Mouse (Mus musculus) kidney, embryonic 14.5 days (tissue): ENCODE results near the gene Epb41l2. TPM values are rescaled to one million over a fixed set of nuclear protein-coding genes. Genes with fewer than 3 reads are reported as not detected.

Source experiments
- ATAC-seq: fragments of 200-750 bp; cut with Nextera tagmentation; 2 replicates; pipeline ENCODE4 v1.8.0; 2017; ENCODE audit warnings: moderate number of reproducible peaks, mild to moderate bottlenecking, moderate TSS enrichment, moderate library complexity; ENCODE audit not compliant: low FRiP score, low TSS enrichment
- H3K27ac ChIP-seq: fragments of 300-500 bp; sonication (generic); 2 replicates; pipeline ENCODE4 v1.5.1; 2014; ENCODE audit warnings: low read depth, mild to moderate bottlenecking, low read length, moderate library complexity, mixed read lengths
- H3K27me3 ChIP-seq: fragments of 300-500 bp; sonication (generic); 2 replicates; pipeline ENCODE4 v1.6.1; 2014; ENCODE audit warnings: mild to moderate bottlenecking, low read length; ENCODE audit not compliant: control insufficient read depth, insufficient read depth
- H3K36me3 ChIP-seq: fragments of 300-500 bp; sonication (generic); 2 replicates; pipeline ENCODE4 v1.6.1; 2014; ENCODE audit warnings: low read length, mixed read lengths; ENCODE audit not compliant: control insufficient read depth, insufficient read depth
- H3K4me1 ChIP-seq: fragments of 300-500 bp; sonication (generic); 2 replicates; pipeline ENCODE4 v1.6.1; 2014; ENCODE audit warnings: low read length, mixed read lengths; ENCODE audit not compliant: control insufficient read depth, insufficient read depth
- H3K4me2 ChIP-seq: fragments of 300-500 bp; sonication (generic); replicated peaks from 2 replicates; pipeline ENCODE4 v1.6.1; 2014; ENCODE audit warnings: low read depth, mild to moderate bottlenecking, low read length
- H3K4me3 ChIP-seq: fragments of 300-500 bp; sonication (generic); 2 replicates; pipeline ENCODE4 v1.5.1; 2014; ENCODE audit warnings: mild to moderate bottlenecking, low read length
- H3K9ac ChIP-seq: fragments of 300-500 bp; sonication (generic); 2 replicates; pipeline ENCODE4 v1.6.1; 2014; ENCODE audit warnings: low read depth, mild to moderate bottlenecking, low read length, moderate library complexity
- H3K9me3 ChIP-seq: fragments of 300-500 bp; sonication (generic); 2 replicates; pipeline ENCODE4 v1.6.1; 2016; ENCODE audit warnings: low read length; ENCODE audit not compliant: control insufficient read depth
- WGBS: fragments of 180-500 bp; shearing (Covaris S2); extraction: QIAGEN DNeasy Blood & Tissue Kit; methylation state at CpG from one replicate; pipeline ENCODE4 v1.1.7; 2014; 5-methylcytosine and 5-hydroxymethylcytosine counted together
- polyA plus RNA-seq: library from polyadenylated mRNA; unstranded; fragments of >200 nt; fragmentation: Nextera tagmentation; extraction: Ambion mirVana; gene quantifications from 2 replicates; pipeline ENCODE4 v1.2.1, GENCODE M21; 2014

Gene Epb41l2
- polyA plus RNA-seq, 1 experiment from 2014 or later: 66.4 TPM

GRCm38 (mm10) chr10:25462669-25463068, 103.1 kb downstream of the Epb41l2 start:
- no peak overlapping the region for H3K9ac ChIP-seq
- H3K36me3 ChIP-seq: no peaks in the 10 kb centered on the region
- no peaks in the 10 kb centered on the region for H3K9me3 ChIP-seq
- no peak overlapping the region for H3K4me3 ChIP-seq
- no peak for ATAC-seq
- 86% methylated on average over 3 of the region's 3 CpGs for WGBS
- no peak overlapping the region for H3K27ac ChIP-seq
- H3K4me1 ChIP-seq: no peaks in the 10 kb centered on the region
- H3K27me3 ChIP-seq: no peaks in the 10 kb centered on the region
- H3K4me2 ChIP-seq: no peak overlapping the region

GRCm38 (mm10) chr10:25466493-25466892, 106.9 kb downstream of the Epb41l2 start:
- H3K27ac ChIP-seq: no peak overlapping the region
- no peak overlapping the region for H3K4me3 ChIP-seq
- H3K9ac ChIP-seq: no peak overlapping the region
- peaks cover 4% of the 10 kb centered on the region; the same call in 1 of the 2 replicates for H3K36me3 ChIP-seq
- H3K27me3 ChIP-seq: no peaks in the 10 kb centered on the region
- H3K4me2 ChIP-seq: no peak overlapping the region
- H3K9me3 ChIP-seq: no peaks in the 10 kb centered on the region
- H3K4me1 ChIP-seq: no peaks in the 10 kb centered on the region
- WGBS: 59% methylated on average over 2 of the region's 2 CpGs
- ATAC-seq: no peak

GRCm38 (mm10) chr10:25471944-25472343, 112.3 kb downstream of the Epb41l2 start:
- no peaks in the 10 kb centered on the region for H3K27me3 ChIP-seq
- no peak overlapping the region for H3K27ac ChIP-seq
- H3K9ac ChIP-seq: no peak overlapping the region
- H3K4me2 ChIP-seq: no peak overlapping the region
- ATAC-seq: no peak
- no peaks in the 10 kb centered on the region for H3K9me3 ChIP-seq
- H3K4me1 ChIP-seq: no peaks in the 10 kb centered on the region
- 80% methylated on average over 2 of the region's 2 CpGs for WGBS
- no peak overlapping the region for H3K4me3 ChIP-seq
- peaks cover 9% of the 10 kb centered on the region; the same call in 1 of the 2 replicates for H3K36me3 ChIP-seq

GRCm38 (mm10) chr10:25479716-25480115, 120.1 kb downstream of the Epb41l2 start:
- ATAC-seq: no peak
- peaks cover 3% of the 10 kb centered on the region; the same call in 1 of the 2 replicates for H3K4me1 ChIP-seq

DNA sequence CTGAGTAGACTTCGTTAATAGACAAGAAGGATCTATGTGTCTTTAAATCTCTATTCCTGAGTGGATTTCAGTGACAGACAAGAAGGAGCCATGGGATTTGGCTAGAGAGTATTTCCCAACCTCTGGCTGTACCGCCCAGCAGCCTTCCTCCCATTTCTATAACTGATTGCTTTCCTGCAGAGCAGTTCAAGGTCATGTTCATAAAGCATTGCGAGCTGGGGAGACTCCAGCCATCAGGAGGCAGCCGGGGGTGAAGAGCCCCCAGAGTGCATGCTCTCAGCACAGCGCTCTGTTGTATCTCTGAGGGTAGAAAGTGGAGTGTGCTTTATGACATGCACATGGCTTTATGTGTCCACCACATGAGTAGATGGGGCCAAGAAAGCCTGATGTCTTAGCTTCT, 123.2 kb downstream of the Epb41l2 start:
- Histone ChIP-seq H3K9me3 (no peaks in the 10 kb centered on the region), H3K27me3 (no peaks in the 10 kb centered on the region), H3K4me3 (no peak overlapping the region), H3K4me2 (no peak overlapping the region), H3K27ac (no peak overlapping the region), H3K4me1 (peaks cover 3% of the 10 kb centered on the region; the same call in 1 of the 2 replicates), H3K36me3 (peaks cover 13% of the 10 kb centered on the region), H3K9ac (no peak overlapping the region; the same call in 1 of the 2 replicates)
- ATAC-seq: no peak
- 31% methylated on average over 5 of the region's 5 CpGs for WGBS

More at GRCm38 (mm10) chr10:25479716-25480115, 120.1 kb downstream of the Epb41l2 start:
- H3K4me2 ChIP-seq: no peak overlapping the region
- no peak overlapping the region for H3K4me3 ChIP-seq
- H3K9ac ChIP-seq: no peak overlapping the region
- no peaks in the 10 kb centered on the region for H3K9me3 ChIP-seq
- no peak overlapping the region for H3K27ac ChIP-seq
- 87% methylated on average over 3 of the region's 3 CpGs for WGBS
- H3K36me3 ChIP-seq: peaks cover 13% of the 10 kb centered on the region
- H3K27me3 ChIP-seq: no peaks in the 10 kb centered on the region

DNA sequence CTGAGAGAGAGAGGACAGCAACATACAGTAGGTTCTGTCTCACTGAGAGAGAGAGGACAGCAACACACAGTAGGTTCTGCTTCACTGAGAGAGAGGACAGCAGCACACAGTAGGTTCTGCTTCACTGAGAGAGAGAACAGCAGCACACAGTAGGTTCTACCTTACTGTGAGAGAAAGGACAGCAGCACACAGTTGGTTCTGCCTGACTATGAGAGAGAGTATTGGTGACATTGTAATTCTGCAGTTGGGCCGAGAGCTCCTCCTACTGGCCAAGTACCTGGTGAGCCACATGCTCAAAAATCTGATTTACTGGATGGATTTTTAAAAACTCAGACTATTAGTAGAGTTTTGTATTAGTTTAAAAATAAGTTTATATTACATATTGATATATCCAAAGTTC, 128.9 kb downstream of the Epb41l2 start:
- peak; percentile 57; the same call in 1 of the 2 replicates for ATAC-seq
- Histone ChIP-seq H3K9ac (no peak overlapping the region), H3K27ac (no peak overlapping the region), H3K4me2 (no peak overlapping the region), H3K27me3 (no peaks in the 10 kb centered on the region), H3K36me3 (peaks cover 5% of the 10 kb centered on the region), H3K4me3 (no peak overlapping the region), H3K4me1 (no peaks in the 10 kb centered on the region), H3K9me3 (no peaks in the 10 kb centered on the region)
- WGBS: 10% methylated on average over 1 of the region's 1 CpGs

- H3K27ac ChIP-seq: no peak overlapping the region
- WGBS: 77% methylated on average over 10 of the region's 10 CpGs
- peaks cover 14% of the 10 kb centered on the region; the same call in 1 of the 2 replicates for H3K36me3 ChIP-seq
- no peaks in the 10 kb centered on the region for H3K27me3 ChIP-seq
- no peak for ATAC-seq
- H3K4me3 ChIP-seq: no peak overlapping the region
- H3K4me1 ChIP-seq: no peaks in the 10 kb centered on the region
- no peak overlapping the region for H3K9ac ChIP-seq
- no peak overlapping the region for H3K4me2 ChIP-seq
- H3K9me3 ChIP-seq: no peaks in the 10 kb centered on the region
Measured at GRCm38 (mm10) chr10:25499323-25500071, 139.9 kb downstream of the Epb41l2 start.

DNA sequence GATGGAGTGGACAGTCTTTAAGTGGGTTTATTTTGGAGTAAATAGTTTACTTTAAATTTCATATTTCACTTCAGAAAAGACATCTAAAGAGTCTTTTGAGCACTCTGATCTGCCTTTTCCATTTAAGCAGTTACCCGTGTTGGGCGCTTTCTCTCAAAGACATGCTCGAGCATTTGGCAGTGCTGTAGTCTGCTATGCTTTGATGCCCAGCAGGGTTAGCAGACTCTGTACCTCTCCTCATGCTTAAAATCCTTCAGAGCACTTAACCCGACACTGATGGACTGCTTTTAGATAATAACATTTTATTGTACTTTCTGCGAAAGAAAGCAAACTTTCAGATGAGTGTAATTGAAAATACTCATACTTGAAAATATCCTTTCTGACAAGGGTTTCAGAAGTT, 143.7 kb downstream of the Epb41l2 start:
- Histone ChIP-seq H3K4me2 (no peak overlapping the region), H3K4me3 (no peak overlapping the region), H3K27me3 (no peaks in the 10 kb centered on the region), H3K4me1 (no peaks in the 10 kb centered on the region), H3K36me3 (peaks cover 26% of the 10 kb centered on the region; the same call in 1 of the 2 replicates), H3K9me3 (no peaks in the 10 kb centered on the region), H3K9ac (no peak overlapping the region), H3K27ac (no peak overlapping the region)
- WGBS: 87% methylated on average over 5 of the region's 5 CpGs
- ATAC-seq: no peak

- no peak for ATAC-seq
- H3K27ac ChIP-seq: no peak overlapping the region
- H3K27me3 ChIP-seq: no peaks in the 10 kb centered on the region
- peaks cover 13% of the 10 kb centered on the region; the same call in 1 of the 2 replicates for H3K36me3 ChIP-seq
- no peaks in the 10 kb centered on the region for H3K9me3 ChIP-seq
- 36% methylated on average over 1 of the region's 1 CpGs for WGBS
- no peak overlapping the region for H3K9ac ChIP-seq
- no peak overlapping the region for H3K4me2 ChIP-seq
- H3K4me3 ChIP-seq: no peak overlapping the region
- H3K4me1 ChIP-seq: no peaks in the 10 kb centered on the region
Measured at GRCm38 (mm10) chr10:25513821-25514220, 154.2 kb downstream of the Epb41l2 start.
